Mouse (Mus musculus) hindbrain, embryonic 13.5 days (tissue): ENCODE results near the gene Rab6b. TPM values are rescaled to one million over a fixed set of nuclear protein-coding genes. Genes with fewer than 3 reads are reported as not detected.

Experiments used
- ATAC-seq: fragments of 200-750 bp; cut with Nextera tagmentation; 2 replicates; pipeline ENCODE4 v1.8.0; 2017; ENCODE audit warnings: moderate TSS enrichment; ENCODE audit not compliant: low FRiP score
- H3K27ac ChIP-seq: fragments of 300-500 bp; sonication (generic); 2 replicates; pipeline ENCODE4 v1.5.1; 2015; ENCODE audit warnings: inconsistent platforms, mild to moderate bottlenecking, moderate library complexity
- H3K27me3 ChIP-seq: fragments of 300-500 bp; sonication (generic); 2 replicates; pipeline ENCODE4 v1.6.1; 2015; ENCODE audit warnings: mild to moderate bottlenecking, inconsistent platforms
- H3K36me3 ChIP-seq: fragments of 300-500 bp; sonication (generic); 2 replicates; pipeline ENCODE4 v1.6.1; 2015; ENCODE audit warnings: mild to moderate bottlenecking, inconsistent platforms
- H3K4me1 ChIP-seq: fragments of 300-500 bp; sonication (generic); replicated peaks from 2 replicates; pipeline ENCODE4 v1.6.1; 2015; ENCODE audit warnings: inconsistent platforms
- H3K4me2 ChIP-seq: fragments of 300-500 bp; sonication (generic); 2 replicates; pipeline ENCODE4 v1.6.1; 2015; ENCODE audit warnings: inconsistent platforms, mild to moderate bottlenecking, moderate library complexity
- H3K4me3 ChIP-seq: fragments of 300-500 bp; sonication (generic); 2 replicates; pipeline ENCODE4 v1.5.1; 2015; ENCODE audit warnings: mild to moderate bottlenecking, inconsistent platforms
- H3K9ac ChIP-seq: fragments of 300-500 bp; sonication (generic); 2 replicates; pipeline ENCODE4 v1.6.1; 2015; ENCODE audit warnings: mild to moderate bottlenecking, inconsistent platforms
- H3K9me3 ChIP-seq: fragments of 300-500 bp; sonication (generic); 2 replicates; pipeline ENCODE4 v1.6.1; 2016; ENCODE audit warnings: inconsistent platforms
- WGBS: fragments of 180-500 bp; shearing (Covaris S2); methylation state at CpG from one replicate; pipeline ENCODE4 v1.1.7; 2015; 5-methylcytosine and 5-hydroxymethylcytosine counted together
- polyA plus RNA-seq: library from polyadenylated mRNA; unstranded; fragments of >200 nt; fragmentation: Nextera tagmentation; extraction: Ambion mirVana; gene quantifications from 2 replicates; pipeline ENCODE4 v1.2.1, GENCODE M21; 2015

Rab6b gene
- polyA plus RNA-seq, 1 experiment from 2014 or later = 80.2 TPM

- H3K9ac ChIP-seq = no peak overlapping the region
- H3K27me3 ChIP-seq = no peaks in the 10 kb centered on the region
- peaks cover 65% of the 10 kb centered on the region for H3K36me3 ChIP-seq
- 93% methylated on average over 8 of the region's 8 CpGs for WGBS
- no peak overlapping the region for H3K4me2 ChIP-seq
- no peak for ATAC-seq
- H3K4me3 ChIP-seq = no peak overlapping the region
- H3K27ac ChIP-seq = 0 out of 2 replicates have a peak overlapping the region, but pooled peaks have one; percentile 23
- no peaks in the 10 kb centered on the region for H3K9me3 ChIP-seq
- H3K4me1 ChIP-seq = peaks cover 16% of the 10 kb centered on the region
Observed at GRCm38 (mm10) chr9:103181886-103182285, 70.3 kb downstream of the Rab6b start.

- no peak overlapping the region for H3K4me2 ChIP-seq
- no peak overlapping the region for H3K4me3 ChIP-seq
- peaks cover 59% of the 10 kb centered on the region for H3K36me3 ChIP-seq
- H3K9ac ChIP-seq = no peak overlapping the region
- H3K4me1 ChIP-seq = peaks cover 13% of the 10 kb centered on the region
- no peaks in the 10 kb centered on the region for H3K27me3 ChIP-seq
- 68% methylated on average over 4 of the region's 4 CpGs for WGBS
- no peaks in the 10 kb centered on the region for H3K9me3 ChIP-seq
- no peak overlapping the region for H3K27ac ChIP-seq
- ATAC-seq = no peak
Observed at GRCm38 (mm10) chr9:103184855-103185254, 73.3 kb downstream of the Rab6b start.

GRCm38 (mm10) chr9:103185946-103186345, 74.4 kb downstream of the Rab6b start:
- peaks cover 3% of the 10 kb centered on the region for H3K4me1 ChIP-seq
- ATAC-seq = no peak
- no peak overlapping the region for H3K4me3 ChIP-seq
- 93% methylated on average over 8 of the region's 8 CpGs for WGBS
- no peak overlapping the region for H3K9ac ChIP-seq
- H3K4me2 ChIP-seq = no peak overlapping the region
- H3K36me3 ChIP-seq = peaks cover 64% of the 10 kb centered on the region
- no peak overlapping the region for H3K27ac ChIP-seq
- no peaks in the 10 kb centered on the region for H3K9me3 ChIP-seq
- no peaks in the 10 kb centered on the region for H3K27me3 ChIP-seq

GRCm38 (mm10) chr9:103186747-103187146, 75.2 kb downstream of the Rab6b start:
- H3K9ac ChIP-seq = no peak overlapping the region
- H3K27me3 ChIP-seq = no peaks in the 10 kb centered on the region
- 72% methylated on average over 9 of the region's 9 CpGs for WGBS
- no peaks in the 10 kb centered on the region for H3K9me3 ChIP-seq
- H3K4me2 ChIP-seq = no peak overlapping the region
- H3K27ac ChIP-seq = no peak overlapping the region
- H3K4me1 ChIP-seq = no peaks in the 10 kb centered on the region
- H3K4me3 ChIP-seq = no peak overlapping the region
- H3K36me3 ChIP-seq = peaks cover 69% of the 10 kb centered on the region
- ATAC-seq = no peak

DNA sequence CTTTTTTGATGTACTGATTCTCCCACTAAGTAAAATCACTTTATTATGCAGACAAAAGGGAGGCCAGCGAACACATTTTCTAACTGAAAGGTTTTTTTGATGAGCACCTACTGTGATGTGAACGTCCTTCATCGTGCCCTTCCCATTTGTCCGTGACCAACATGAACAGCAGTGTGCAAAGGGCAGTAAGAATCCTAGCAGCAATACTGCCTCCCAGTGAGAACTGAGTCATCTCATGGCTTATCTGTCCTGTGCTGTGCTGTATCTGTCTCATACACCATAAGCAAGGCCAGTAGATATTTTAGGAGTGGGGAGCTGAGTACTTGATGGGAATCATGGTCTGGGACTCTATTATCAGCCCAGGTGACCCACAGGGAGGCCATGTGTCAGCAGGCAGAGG, 76.8 kb downstream of the Rab6b start:
- no peak for ATAC-seq
- Histone ChIP-seq H3K9ac (no peak overlapping the region), H3K27ac (no peak overlapping the region; the same call in 1 of the 2 replicates), H3K27me3 (no peaks in the 10 kb centered on the region), H3K4me3 (no peak overlapping the region), H3K36me3 (peaks cover 69% of the 10 kb centered on the region), H3K4me1 (no peaks in the 10 kb centered on the region), H3K9me3 (no peaks in the 10 kb centered on the region), H3K4me2 (no peak overlapping the region)
- 82% methylated on average over 4 of the region's 4 CpGs for WGBS

DNA sequence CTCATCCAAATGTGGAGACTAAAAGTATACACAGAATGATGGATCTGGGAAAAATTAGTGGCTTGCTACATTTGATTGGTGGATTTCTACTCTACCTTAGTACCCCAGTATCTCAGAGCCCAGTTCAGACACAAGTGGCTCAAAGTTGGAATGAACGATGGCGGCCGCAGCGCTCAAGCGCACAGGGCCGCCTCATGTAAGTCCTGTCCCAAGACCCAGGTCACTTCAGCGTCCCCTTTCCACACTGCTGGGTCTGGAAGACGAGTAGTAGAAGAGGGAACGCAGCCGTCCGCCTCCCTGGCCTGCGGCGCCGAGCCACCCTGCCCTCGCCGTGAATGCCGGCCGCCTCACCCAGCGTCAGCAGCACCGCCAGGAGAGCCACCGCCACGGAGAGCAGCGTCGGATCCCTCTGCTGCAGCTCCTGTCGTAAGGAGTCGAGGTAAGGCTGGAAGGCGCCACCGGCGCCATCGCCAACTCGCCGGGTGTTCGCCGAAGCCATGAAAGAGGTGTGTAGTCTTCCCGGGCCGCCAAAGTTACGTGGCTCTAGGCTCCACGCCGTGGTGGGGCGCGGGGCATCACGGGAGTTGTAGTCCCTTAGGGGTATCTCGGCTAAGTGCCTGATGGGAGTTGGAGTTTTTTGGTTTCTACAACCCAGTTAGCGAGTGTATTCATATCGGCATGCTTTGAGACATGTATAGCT, 90.1 kb downstream of the Rab6b start, which contains the start of gene Srprb:
Gene Srprb (minus strand): TSS at position 577 of the 700 bp plus-strand sequence.
- Histone ChIP-seq H3K36me3 (peaks cover 21% of the 10 kb centered on the region), H3K4me1 (peaks cover 11% of the 10 kb centered on the region), H3K9ac (peak within 1 kb of the TSS; percentile 85), H3K9me3 (no peaks in the 10 kb centered on the region), H3K4me3 (peak within 1 kb of the TSS; percentile 88), H3K4me2 (peak within 1 kb of the TSS; percentile 70), H3K27me3 (no peaks in the 10 kb centered on the region), H3K27ac (peak within 1 kb of the TSS; percentile 85)
- ATAC-seq = peak; percentile 98
- under 1% methylated on average over 45 of the region's 45 CpGs for WGBS

- Histone ChIP-seq H3K36me3 (no peaks in the 10 kb centered on the region), H3K9me3 (no peaks in the 10 kb centered on the region), H3K4me1 (peaks cover 10% of the 10 kb centered on the region), H3K9ac (no peak overlapping the region), H3K27me3 (no peaks in the 10 kb centered on the region), H3K27ac (no peak overlapping the region), H3K4me2 (no peak overlapping the region), H3K4me3 (no peak overlapping the region)
- 90% methylated on average over 5 of the region's 5 CpGs for WGBS
- no peak for ATAC-seq
Observed at GRCm38 (mm10) chr9:103205786-103206185, 94.2 kb downstream of the Rab6b start.

DNA sequence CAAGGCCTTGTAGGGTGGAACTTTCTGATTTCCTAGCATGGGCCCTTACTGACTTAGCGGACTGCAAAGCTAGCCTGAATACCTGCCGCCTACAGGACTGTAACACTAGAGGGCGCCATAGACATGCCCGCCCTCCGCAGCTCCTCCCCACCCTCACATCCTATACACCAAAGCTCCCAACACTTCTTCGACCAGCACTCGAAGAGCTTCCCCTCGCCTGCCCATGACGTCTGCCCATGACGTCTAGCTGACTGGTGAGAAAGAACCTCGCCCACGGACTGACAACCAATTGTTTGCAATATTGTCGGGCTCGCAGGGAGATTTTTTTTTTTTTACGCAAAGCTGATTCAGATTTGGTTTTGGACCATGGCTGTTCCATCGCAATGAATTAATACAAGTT, 96.3 kb downstream of the Rab6b start:
- Histone ChIP-seq H3K27ac (no peak overlapping the region), H3K4me1 (peaks cover 4% of the 10 kb centered on the region; the same call in 1 of the 2 replicates), H3K9me3 (no peaks in the 10 kb centered on the region), H3K27me3 (no peaks in the 10 kb centered on the region), H3K4me2 (peak overlapping the region; percentile 50), H3K4me3 (peak overlapping the region; percentile 25), H3K9ac (0 out of 2 replicates have a peak overlapping the region, but pooled peaks have one; percentile 43), H3K36me3 (no peaks in the 10 kb centered on the region)
- peak; percentile 79 for ATAC-seq
- 10% methylated on average over 16 of the region's 16 CpGs for WGBS

- ATAC-seq = peak; percentile 66; the same call in 1 of the 2 replicates
- H3K9ac ChIP-seq = no peak overlapping the region
- H3K4me3 ChIP-seq = no peak overlapping the region
- no peak overlapping the region for H3K4me2 ChIP-seq
- no peaks in the 10 kb centered on the region for H3K9me3 ChIP-seq
- peaks cover 4% of the 10 kb centered on the region; the same call in 1 of the 2 replicates for H3K4me1 ChIP-seq
- H3K36me3 ChIP-seq = no peaks in the 10 kb centered on the region
- no peak overlapping the region for H3K27ac ChIP-seq
- no peaks in the 10 kb centered on the region for H3K27me3 ChIP-seq
- WGBS = 46% methylated on average over 6 of the region's 6 CpGs
Observed at GRCm38 (mm10) chr9:103208802-103209423, 97.3 kb downstream of the Rab6b start.

DNA sequence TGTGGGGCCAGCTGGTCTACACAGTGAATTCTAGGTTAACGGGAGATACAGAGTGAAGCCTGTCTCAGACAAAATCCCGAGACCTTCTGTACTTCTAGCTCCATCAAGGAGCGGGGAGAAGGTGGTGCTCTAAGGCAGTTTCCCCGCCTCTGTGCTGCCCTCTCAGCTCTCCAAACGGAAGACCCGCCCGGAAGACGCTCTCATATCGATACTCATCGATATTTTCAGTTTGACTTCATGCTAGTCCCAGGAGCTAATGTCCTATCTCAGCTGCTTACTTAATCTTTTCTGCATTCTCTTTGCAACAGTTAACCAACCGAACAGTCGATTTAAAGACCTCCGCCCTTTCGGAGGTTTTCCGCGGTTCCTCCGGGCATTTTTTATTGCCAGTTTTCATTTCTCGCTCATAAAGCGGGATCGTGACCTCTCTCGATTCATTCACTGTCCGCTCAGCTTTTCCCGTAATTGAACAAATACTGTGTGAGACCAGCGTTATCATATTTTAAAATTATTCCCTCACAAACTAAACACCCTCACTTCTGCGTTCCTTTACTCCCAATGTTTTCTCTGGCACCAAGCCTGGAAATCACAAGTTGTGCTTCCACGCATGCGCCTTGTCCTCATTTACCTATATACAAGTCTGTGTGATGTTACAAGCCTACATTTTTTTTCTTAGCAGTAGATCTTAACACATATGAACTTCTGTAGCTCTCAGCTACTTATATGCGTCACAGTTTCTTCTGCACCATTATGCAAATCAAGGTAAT, 101.2 kb downstream of the Rab6b start:
- Histone ChIP-seq H3K4me2 (no peak overlapping the region), H3K27me3 (no peaks in the 10 kb centered on the region), H3K9me3 (no peaks in the 10 kb centered on the region), H3K27ac (no peak overlapping the region), H3K4me1 (peaks cover 3% of the 10 kb centered on the region; the same call in 1 of the 2 replicates), H3K36me3 (no peaks in the 10 kb centered on the region), H3K4me3 (no peak overlapping the region), H3K9ac (no peak overlapping the region)
- no peak for ATAC-seq
- 77% methylated on average over 28 of the region's 28 CpGs for WGBS

DNA sequence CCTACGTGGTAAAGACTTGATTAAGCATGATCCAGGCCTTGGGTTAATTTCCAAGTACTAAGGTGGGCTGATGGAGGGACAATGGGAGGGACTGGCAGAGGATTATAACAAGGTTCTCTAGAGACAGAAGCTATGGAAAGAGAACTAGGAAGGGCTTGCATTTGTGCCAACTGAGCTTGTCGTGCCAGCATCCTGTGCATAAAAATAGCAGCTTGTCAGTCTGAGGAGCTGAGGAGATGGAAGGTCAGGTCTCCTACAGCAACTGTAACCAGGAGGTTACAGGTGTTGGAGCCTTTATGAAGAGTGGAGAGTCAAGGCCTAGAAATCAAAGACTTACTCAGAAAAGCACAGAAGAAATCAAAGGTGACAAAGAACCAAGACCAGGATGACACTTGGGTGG, 102.0 kb downstream of the Rab6b start:
- H3K4me3 ChIP-seq = no peak overlapping the region
- H3K27me3 ChIP-seq = no peaks in the 10 kb centered on the region
- no peaks in the 10 kb centered on the region for H3K9me3 ChIP-seq
- no peak overlapping the region for H3K9ac ChIP-seq
- 69% methylated on average over 2 of the region's 2 CpGs for WGBS
- H3K27ac ChIP-seq = no peak overlapping the region
- ATAC-seq = no peak
- no peaks in the 10 kb centered on the region for H3K4me1 ChIP-seq
- H3K36me3 ChIP-seq = no peaks in the 10 kb centered on the region
- no peak overlapping the region for H3K4me2 ChIP-seq

- Histone ChIP-seq H3K4me1 (no peaks in the 10 kb centered on the region), H3K4me2 (no peak overlapping the region), H3K4me3 (no peak overlapping the region), H3K27me3 (no peaks in the 10 kb centered on the region), H3K27ac (no peak overlapping the region), H3K9me3 (no peaks in the 10 kb centered on the region), H3K9ac (no peak overlapping the region), H3K36me3 (no peaks in the 10 kb centered on the region)
- no peak for ATAC-seq
- WGBS = 89% methylated on average over 6 of the region's 6 CpGs
Observed at GRCm38 (mm10) chr9:103214281-103214680, 102.7 kb downstream of the Rab6b start.
